Mouse (Mus musculus) CD4-positive, CD25-positive, alpha-beta regulatory T cell (primary cell): ENCODE results near the gene Ninj1. TPM values are rescaled to one million over a fixed set of nuclear protein-coding genes. Genes with fewer than 3 reads are reported as not detected.

Experiments
- polyA plus RNA-seq: library from polyadenylated mRNA; unstranded; fragments of 100-300 nt; shearing (Covaris generic); gene quantifications from one replicate; pipeline ENCODE4 v1.2.1, GENCODE M21; 2017

Ninj1 gene
- polyA plus RNA-seq, result 37.9 TPM

GRCm38 (mm10) chr13:49187288-49188218, at the start of gene Ninj1:
Ninj1 (plus strand) TSS chr13:49187485.

GRCm38 (mm10) chr13:49147858-49148226, 39.4 kb upstream of the Ninj1 start, which contains the start of gene Wnk2:
Wnk2 (minus strand) TSS chr13:49148014.

GRCm38 (mm10) chr13:49215504-49216219, 28.4 kb downstream of the Ninj1 start, which contains the start of gene Card19:
Card19 (minus strand) TSS chr13:49216037.

Other genes starting within 250 kb of the Ninj1 start
- 79.7 TPM for gene Fam120a, start 219.5 kb upstream of the Ninj1 start, polyA plus RNA-seq
- gene Wnk2, start 39.5 kb upstream of the Ninj1 start, polyA plus RNA-seq, result 0.05 TPM
- gene Card19, start 28.6 kb downstream of the Ninj1 start, polyA plus RNA-seq, result 55.7 TPM
- 36.0 TPM for gene Susd3, start 61.2 kb downstream of the Ninj1 start, polyA plus RNA-seq
- gene Fgd3, start 132.8 kb downstream of the Ninj1 start, polyA plus RNA-seq, result 20.2 TPM
- gene Bicd2, start 154.1 kb downstream of the Ninj1 start, polyA plus RNA-seq, result 28.5 TPM
- gene Ippk, start 233.8 kb downstream of the Ninj1 start, polyA plus RNA-seq, result 13.1 TPM